Mouse (Mus musculus) T-helper 2 cell (primary cell): ENCODE data around the gene Megf11.

Experiments used
- in situ Hi-C: fragments of 300-600 bp; cut with MboI, MseI; formaldehyde crosslinking; loops from one replicate; pipeline ENCODE4 v1.15.1; 2025; ENCODE audit warnings: high pct_unique_total_duplicates

The Megf11 gene

GRCm38 (mm10) chr9:64519921-64520746, 134.7 kb downstream of the Megf11 start:
- in situ Hi-C loops, result no loop called here

GRCm38 (mm10) chr9:64520747-64521283, 135.4 kb downstream of the Megf11 start:
- in situ Hi-C loops, result no loop called here

- in situ Hi-C loops, result no loop called here
Measured at GRCm38 (mm10) chr9:64523264-64524045, 138.0 kb downstream of the Megf11 start.

GRCm38 (mm10) chr9:64528061-64528460, 142.6 kb downstream of the Megf11 start:
- in situ Hi-C loops, result no loop called here

GRCm38 (mm10) chr9:64528595-64528994, 143.2 kb downstream of the Megf11 start:
- in situ Hi-C loops, result no loop called here

GRCm38 (mm10) chr9:64531935-64532334, 146.5 kb downstream of the Megf11 start:
- in situ Hi-C loops, result no loop called here

- in situ Hi-C loops, result no loop called here
Measured at GRCm38 (mm10) chr9:64532711-64533242, 147.4 kb downstream of the Megf11 start.

- in situ Hi-C loops, result no loop called here
Measured at GRCm38 (mm10) chr9:64533488-64534119, 148.2 kb downstream of the Megf11 start.

GRCm38 (mm10) chr9:64534313-64534712, 148.9 kb downstream of the Megf11 start:
- in situ Hi-C loops, result no loop called here

GRCm38 (mm10) chr9:64534856-64535539, 149.6 kb downstream of the Megf11 start:
- in situ Hi-C loops, result no loop called here

GRCm38 (mm10) chr9:64537821-64538220, 152.4 kb downstream of the Megf11 start:
- in situ Hi-C loops, result no loop called here

GRCm38 (mm10) chr9:64542246-64542645, 156.8 kb downstream of the Megf11 start:
- in situ Hi-C loops, result no loop called here

- in situ Hi-C loops, result no loop called here
Measured at GRCm38 (mm10) chr9:64543125-64543524, 157.7 kb downstream of the Megf11 start.

- in situ Hi-C loops, result no loop called here
Measured at GRCm38 (mm10) chr9:64546344-64546991, 161.0 kb downstream of the Megf11 start.

GRCm38 (mm10) chr9:64548332-64548731, 162.9 kb downstream of the Megf11 start:
- in situ Hi-C loops, result no loop called here

GRCm38 (mm10) chr9:64551307-64551706, 165.9 kb downstream of the Megf11 start:
- in situ Hi-C loops, result no loop called here

GRCm38 (mm10) chr9:64552046-64552445, 166.6 kb downstream of the Megf11 start:
- in situ Hi-C loops, result no loop called here

- in situ Hi-C loops, result no loop called here
Measured at GRCm38 (mm10) chr9:64553441-64553840, 168.0 kb downstream of the Megf11 start.

- in situ Hi-C loops, result no loop called here
Measured at GRCm38 (mm10) chr9:64555620-64556019, 170.2 kb downstream of the Megf11 start.

- in situ Hi-C loops, result no loop called here
Measured at GRCm38 (mm10) chr9:64557110-64557745, 171.8 kb downstream of the Megf11 start.
